Mouse (Mus musculus): Measurements from ENCODE around the gene Wfdc5.

DNA sequence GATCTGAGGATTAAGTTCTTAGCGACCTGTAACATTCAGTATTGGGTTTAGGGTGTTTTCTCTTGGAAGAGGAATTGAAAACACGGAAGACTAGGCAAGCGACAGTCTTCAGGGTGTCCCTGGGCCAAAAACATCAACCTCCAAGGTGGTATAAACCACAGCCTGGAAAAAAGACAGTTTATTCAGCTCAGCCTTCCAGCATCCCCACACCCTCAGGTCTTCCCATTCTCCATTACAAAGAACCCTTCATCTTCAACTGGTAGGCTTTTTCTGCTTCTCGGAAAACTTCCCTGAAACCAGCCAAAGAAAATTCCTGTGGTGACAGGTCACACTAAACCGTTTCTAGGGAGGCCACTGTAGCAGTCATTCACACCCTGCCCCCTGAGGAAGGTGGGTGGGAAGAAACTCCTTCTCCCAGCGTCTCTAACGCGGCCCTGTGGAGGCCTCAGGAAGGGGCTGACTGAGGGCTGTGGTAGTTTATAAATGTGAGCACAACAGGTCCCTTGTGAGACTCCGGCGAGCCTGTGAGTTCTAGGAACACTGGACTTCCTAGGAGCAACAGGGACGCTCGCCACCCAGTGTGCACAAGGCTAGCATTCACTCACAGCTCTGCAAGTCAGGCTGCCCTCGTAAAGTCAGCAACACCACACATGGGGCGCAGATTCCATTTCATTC, 32.3 kb downstream of the Wfdc5 start:
- TF ChIP-seq POLR2A (IDR thresholded peaks at IDR 0.05; ENCODE audit: low read depth, low read length) (no peak), CTCF (IDR thresholded peaks at IDR 0.05; ENCODE audit: extremely low read depth, insufficient read length, insufficient replicate concordance, low read depth, low read length) (no peak)
